Mouse (Mus musculus) frontal cortex, adult (tissue): ENCODE measurements around the gene Atp13a4.
A peak's percentile ranks its signal among the peaks of the same experiment; 100 is the strongest.

Experiments used
- ATAC-seq: cut with Nextera tagmentation; 2 replicates; pipeline ENCODE4 v1.9.2; 2017; ENCODE audit warnings: mild to moderate bottlenecking, moderate library complexity, mixed read lengths; ENCODE audit not compliant: low TSS enrichment

Atp13a4 gene

GRCm38 (mm10) chr16:29544829-29545228, at the start of gene Atp13a4:
Gene Atp13a4 (minus strand): TSS chr16:29544864.
- ATAC-seq, result no peak

- no peak for ATAC-seq
Measured at GRCm38 (mm10) chr16:29592171-29592570, 47.5 kb upstream of the Atp13a4 start.

GRCm38 (mm10) chr16:29579787-29580176, 35.1 kb upstream of the Atp13a4 start:
- peak; percentile 22; the same call in 1 of the 2 replicates for ATAC-seq

GRCm38 (mm10) chr16:29579167-29579786, 34.6 kb upstream of the Atp13a4 start, which contains the start of gene Opa1:
Gene Opa1 (plus strand): TSS chr16:29579334.
- ATAC-seq, result peak; percentile 96

- peak; percentile 62 for ATAC-seq
Measured at GRCm38 (mm10) chr16:29575620-29576019, 31.0 kb upstream of the Atp13a4 start.

- no peak for ATAC-seq
Measured at GRCm38 (mm10) chr16:29574013-29574412, 29.3 kb upstream of the Atp13a4 start.

- peak; percentile 82 for ATAC-seq
Measured at GRCm38 (mm10) chr16:29560869-29561268, 16.2 kb upstream of the Atp13a4 start.

- ATAC-seq, result peak; percentile 59; the same call in 1 of the 2 replicates
Measured at GRCm38 (mm10) chr16:29560454-29560853, 15.8 kb upstream of the Atp13a4 start.

- ATAC-seq, result no peak
Measured at GRCm38 (mm10) chr16:29559667-29560066, 15.0 kb upstream of the Atp13a4 start.

GRCm38 (mm10) chr16:29541261-29541683, 3.4 kb downstream of the Atp13a4 start:
- peak; percentile 65; the same call in 1 of the 2 replicates for ATAC-seq

GRCm38 (mm10) chr16:29539906-29540305, 4.8 kb downstream of the Atp13a4 start:
- ATAC-seq, result no peak

GRCm38 (mm10) chr16:29536411-29537204, 8.1 kb downstream of the Atp13a4 start:
- ATAC-seq, result no peak

GRCm38 (mm10) chr16:29535866-29536265, 8.8 kb downstream of the Atp13a4 start:
- ATAC-seq, result no peak

- no peak for ATAC-seq
Measured at GRCm38 (mm10) chr16:29533641-29534040, 11.0 kb downstream of the Atp13a4 start.

- ATAC-seq, result no peak
Measured at GRCm38 (mm10) chr16:29527085-29527484, 17.6 kb downstream of the Atp13a4 start.

GRCm38 (mm10) chr16:29526585-29526984, 18.1 kb downstream of the Atp13a4 start:
- ATAC-seq, result no peak

GRCm38 (mm10) chr16:29512495-29512894, 32.2 kb downstream of the Atp13a4 start:
- peak; percentile 98 for ATAC-seq

GRCm38 (mm10) chr16:29510743-29511142, 33.9 kb downstream of the Atp13a4 start:
- ATAC-seq, result no peak

GRCm38 (mm10) chr16:29509881-29510280, 34.8 kb downstream of the Atp13a4 start:
- no peak for ATAC-seq

- 0 out of 2 replicates have a peak, but pooled peaks have one; percentile 31 for ATAC-seq
Measured at GRCm38 (mm10) chr16:29504671-29505070, 40.0 kb downstream of the Atp13a4 start.

- peak; percentile 79 for ATAC-seq
Measured at GRCm38 (mm10) chr16:29504198-29504597, 40.5 kb downstream of the Atp13a4 start.

- ATAC-seq, result no peak
Measured at GRCm38 (mm10) chr16:29491031-29491430, 53.6 kb downstream of the Atp13a4 start.

GRCm38 (mm10) chr16:29481439-29481838, 63.2 kb downstream of the Atp13a4 start:
- ATAC-seq, result no peak
